31 mouse cellular contexts compared by ENCODE assay signal in the genomic region with DNA sequence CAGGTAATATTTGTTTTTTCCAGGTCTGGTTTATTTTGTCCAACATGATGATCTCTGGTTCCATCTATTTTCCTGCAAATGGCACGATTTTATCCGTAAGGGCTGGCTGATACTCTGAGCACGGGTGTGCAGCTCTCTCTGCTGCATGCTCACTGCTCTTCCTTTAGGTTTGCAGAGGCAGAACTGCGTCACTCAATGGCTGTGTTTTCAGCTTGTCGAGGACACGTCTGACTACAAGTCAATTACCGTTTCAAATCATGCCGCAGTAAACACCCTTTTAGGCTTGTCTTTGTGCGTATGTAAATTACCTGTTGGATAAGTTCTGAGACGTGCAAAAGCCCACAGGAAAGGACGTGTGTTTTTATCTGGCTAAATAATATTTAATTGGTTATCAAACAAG. TPM values are rescaled to one million over a fixed set of nuclear protein-coding genes. Genes with fewer than 3 reads are reported as not detected.
A peak's percentile ranks its signal among the peaks of the same experiment; 100 is the strongest.
DNase-seq lines count a peak whose midpoint lies in the region; ATAC-seq and TF ChIP-seq lines count a peak whose summit lies in the region.
"Had no signal": no experiment of that assay in that cellular context is flagged by ENCODE, and none has a peak within 500 bp of the region (broad histone marks: within the 10 kb centered on the region; RNA-seq: fewer than 3 reads in every experiment).

No protein-coding gene starts in this region.

- H3K27ac ChIP-seq in forebrain, embryonic 14.5 days (ENCODE audit: low read depth, low read length): no peak overlapping the region
- H3K27ac ChIP-seq in forebrain, embryonic 10.5 days: no peak overlapping the region
- H3K27ac ChIP-seq in midbrain, embryonic 11.5 days (ENCODE audit: low read depth, low read length): no peak overlapping the region
- no peak overlapping the region for H3K27ac ChIP-seq in midbrain, embryonic 14.5 days (replicated peaks; ENCODE audit: low read depth, low read length)
- H3K27ac ChIP-seq in forebrain, postnatal 0 days (ENCODE audit: low read depth, low read length): no peak overlapping the region
- H3K27ac ChIP-seq: embryonic facial prominence, embryonic 10.5 days; embryonic facial prominence, embryonic 13.5 days; gastrocnemius, adult 2 months; heart, embryonic 15.5 days; hindbrain, embryonic 10.5 days; hindbrain, embryonic 14.5 days had no signal

- TF ChIP-seq CTCF in brain, embryonic 14.5 days (IDR thresholded peaks at IDR 0.05; ENCODE audit: borderline replicate concordance, extremely low read depth, insufficient read depth, insufficient read length): no peak
- TF ChIP-seq CTCF in forebrain, postnatal 0 days (IDR thresholded peaks at IDR 0.05; ENCODE audit: low read depth): no peak

- H3K4me2 ChIP-seq in forebrain, embryonic 14.5 days (ENCODE audit: low read length): no peak overlapping the region
- no peak overlapping the region for H3K4me2 ChIP-seq in midbrain, embryonic 11.5 days
- no peak overlapping the region for H3K4me2 ChIP-seq in midbrain, embryonic 14.5 days (ENCODE audit: low read length)
- no peak overlapping the region for H3K4me2 ChIP-seq in forebrain, postnatal 0 days (ENCODE audit: low read depth)
- H3K4me2 ChIP-seq: embryonic facial prominence, embryonic 13.5 days; heart, embryonic 12.5 days; heart, embryonic 15.5 days; hindbrain, embryonic 14.5 days had no signal

- H3K36me3 ChIP-seq in forebrain, embryonic 14.5 days (ENCODE audit: control insufficient read depth, insufficient read depth, low read length): no peaks in the 10 kb centered on the region
- no peaks in the 10 kb centered on the region for H3K36me3 ChIP-seq in forebrain, embryonic 10.5 days (replicated peaks)
- H3K36me3 ChIP-seq in midbrain, embryonic 11.5 days (ENCODE audit: control insufficient read depth, insufficient read depth, low read length): no peaks in the 10 kb centered on the region
- H3K36me3 ChIP-seq in midbrain, embryonic 14.5 days (ENCODE audit: control insufficient read depth, insufficient read depth, low read length): no peaks in the 10 kb centered on the region
- no peaks in the 10 kb centered on the region for H3K36me3 ChIP-seq in forebrain, postnatal 0 days (ENCODE audit: insufficient read depth)
- H3K36me3 ChIP-seq: embryonic facial prominence, embryonic 10.5 days; embryonic facial prominence, embryonic 13.5 days; G1E; heart, embryonic 12.5 days; heart, embryonic 15.5 days; hindbrain, embryonic 10.5 days had no signal

- WGBS in forebrain, embryonic 14.5 days: 30% methylated on average over 11 of the region's 11 CpGs
- 76% methylated on average over 11 of the region's 11 CpGs for WGBS in forebrain, embryonic 10.5 days
- 71% methylated on average over 11 of the region's 11 CpGs for WGBS in midbrain, embryonic 11.5 days
- WGBS in midbrain, embryonic 14.5 days: 51% methylated on average over 11 of the region's 11 CpGs
- 27% methylated on average over 11 of the region's 11 CpGs for WGBS in forebrain, postnatal 0 days

- no peak for TF ChIP-seq POLR2A in brain, embryonic 14.5 days (IDR thresholded peaks at IDR 0.05; ENCODE audit: borderline replicate concordance, extremely low read depth, insufficient read depth, insufficient read length, poor library complexity, severe bottlenecking)

- H3K9me3 ChIP-seq in forebrain, embryonic 14.5 days (replicated peaks; ENCODE audit: control insufficient read depth, low read length): no peaks in the 10 kb centered on the region
- no peaks in the 10 kb centered on the region for H3K9me3 ChIP-seq in forebrain, embryonic 10.5 days
- no peaks in the 10 kb centered on the region for H3K9me3 ChIP-seq in midbrain, embryonic 11.5 days (ENCODE audit: control insufficient read depth, low read length)
- H3K9me3 ChIP-seq in midbrain, embryonic 14.5 days (ENCODE audit: control insufficient read depth, low read length): no peaks in the 10 kb centered on the region
- H3K9me3 ChIP-seq in forebrain, postnatal 0 days (ENCODE audit: low read length): no peaks in the 10 kb centered on the region
- H3K9me3 ChIP-seq: embryonic facial prominence, embryonic 10.5 days; embryonic facial prominence, embryonic 13.5 days; heart, embryonic 12.5 days; heart, embryonic 15.5 days; hindbrain, embryonic 10.5 days had no signal

- peaks cover 3% of the 10 kb centered on the region; the same call in 1 of the 2 replicates for H3K4me1 ChIP-seq in forebrain, embryonic 14.5 days (ENCODE audit: control insufficient read depth, insufficient read depth, low read length)
- peaks cover 4% of the 10 kb centered on the region for H3K4me1 ChIP-seq in forebrain, embryonic 10.5 days
- H3K4me1 ChIP-seq in midbrain, embryonic 11.5 days (ENCODE audit: control insufficient read depth, insufficient read depth, low read length): no peaks in the 10 kb centered on the region
- H3K4me1 ChIP-seq in midbrain, embryonic 14.5 days (ENCODE audit: control insufficient read depth, insufficient read depth, low read length): 0 out of 2 replicates have a peak, but pooled peaks cover 2% of the 10 kb centered on the region
- H3K4me1 ChIP-seq in forebrain, postnatal 0 days (ENCODE audit: insufficient read depth): no peaks in the 10 kb centered on the region
- H3K4me1 ChIP-seq: embryonic facial prominence, embryonic 10.5 days; embryonic facial prominence, embryonic 13.5 days; heart, embryonic 12.5 days; heart, embryonic 15.5 days; hindbrain, embryonic 10.5 days had no signal

- H3K27me3 ChIP-seq in forebrain, embryonic 14.5 days (replicated peaks; ENCODE audit: control insufficient read depth, insufficient read depth, low read length): no peaks in the 10 kb centered on the region
- no peaks in the 10 kb centered on the region for H3K27me3 ChIP-seq in forebrain, embryonic 10.5 days (ENCODE audit: poor library complexity, severe bottlenecking)
- no peaks in the 10 kb centered on the region for H3K27me3 ChIP-seq in midbrain, embryonic 11.5 days (ENCODE audit: control insufficient read depth, insufficient read depth, low read length)
- H3K27me3 ChIP-seq in midbrain, embryonic 14.5 days (ENCODE audit: control insufficient read depth, insufficient read depth, low read length): no peaks in the 10 kb centered on the region
- H3K27me3 ChIP-seq in forebrain, postnatal 0 days (ENCODE audit: insufficient read depth, low read length): no peaks in the 10 kb centered on the region
- H3K27me3 ChIP-seq: heart, embryonic 15.5 days had no signal

- peak; percentile 70 for ATAC-seq in forebrain, embryonic 14.5 days
- ATAC-seq in midbrain, embryonic 11.5 days (ENCODE audit: low FRiP score): peak; percentile 42; the same call in 1 of the 2 replicates
- no peak for ATAC-seq in midbrain, embryonic 14.5 days (ENCODE audit: low FRiP score, low TSS enrichment)
- peak; percentile 32; the same call in 1 of the 2 replicates for ATAC-seq in forebrain, postnatal 0 days
- ATAC-seq: intestine, postnatal 0 days; Patski had no signal

- no peak overlapping the region for H3K9ac ChIP-seq in forebrain, embryonic 14.5 days (ENCODE audit: low read length)
- H3K9ac ChIP-seq in midbrain, embryonic 11.5 days (ENCODE audit: low read length): no peak overlapping the region
- H3K9ac ChIP-seq in midbrain, embryonic 14.5 days (replicated peaks; ENCODE audit: low read length): no peak overlapping the region
- H3K9ac ChIP-seq in forebrain, postnatal 0 days: no peak overlapping the region
- H3K9ac ChIP-seq: embryonic facial prominence, embryonic 13.5 days; heart, embryonic 12.5 days; heart, embryonic 15.5 days; hindbrain, embryonic 14.5 days had no signal

- H3K4me3 ChIP-seq in forebrain, embryonic 14.5 days (ENCODE audit: low read depth, low read length): no peak overlapping the region
- H3K4me3 ChIP-seq in forebrain, embryonic 10.5 days: no peak overlapping the region
- H3K4me3 ChIP-seq in midbrain, embryonic 11.5 days (ENCODE audit: low read depth, low read length): no peak overlapping the region
- H3K4me3 ChIP-seq in midbrain, embryonic 14.5 days (replicated peaks; ENCODE audit: low read depth, low read length): no peak overlapping the region
- no peak overlapping the region for H3K4me3 ChIP-seq in forebrain, postnatal 0 days (ENCODE audit: low read depth, low read length)
- H3K4me3 ChIP-seq: embryonic facial prominence, embryonic 10.5 days; embryonic facial prominence, embryonic 13.5 days; erythroblast, embryonic 14.5 days; gastrocnemius, adult 2 months; heart, embryonic 12.5 days; heart, embryonic 15.5 days; hindbrain, embryonic 10.5 days had no signal

- no peak for DNase-seq in forebrain, embryonic 14.5 days (ENCODE audit: low spot score)
- no peak for DNase-seq in forebrain, embryonic 10.5 days (ENCODE audit: extremely low spot score, low spot score)
- DNase-seq in midbrain, embryonic 11.5 days (ENCODE audit: low spot score, missing footprints): no peak
- no peak for DNase-seq in midbrain, embryonic 14.5 days
- DNase-seq in brain, embryonic 14.5 days (ENCODE audit: low read depth): peak; percentile 77
- no peak for DNase-seq in forebrain, postnatal 0 days
- DNase-seq in layer of hippocampus, adult 9-10 months (ENCODE audit: low spot score): no peak
- DNase-seq: adrenal gland, postnatal 10 days; adrenal gland, postnatal 36 days; B cell, adult 2 months; cerebellum, adult 11 months; cerebellum, adult 2 months; cerebellum, adult 9-11 months; cerebellum, postnatal 36 days; embryo, embryonic 11 days; gastrocnemius, adult 2 months; gastrocnemius, postnatal 25 days; heart, adult 18-20 months; heart, postnatal 10 days; heart, postnatal 36 days had no signal

RNA-seq across cellular contexts. Expression of a gene that starts 49.6 kb away (rescaled TPM):
- polyA plus RNA-seq in forebrain, embryonic 14.5 days (2014; fragmentation: Nextera tagmentation; extraction: Ambion mirVana): 3.8 and 7.2 TPM in 2 replicates
- polyA plus RNA-seq in forebrain, embryonic 10.5 days (2016; fragmentation: Nextera tagmentation; extraction: Ambion mirVana): not detected in 2 replicates
- 0.07 and 0.18 TPM in 2 replicates for polyA plus RNA-seq in midbrain, embryonic 11.5 days (2014; fragmentation: Nextera tagmentation; extraction: Ambion mirVana)
- 3.5 and 4.5 TPM in 2 replicates for polyA plus RNA-seq in midbrain, embryonic 14.5 days (2014; fragmentation: Nextera tagmentation; extraction: Ambion mirVana)
- 4.3 and 6.0 TPM in 2 replicates for polyA plus RNA-seq in brain, embryonic 14.5 days (2012; rRNA removed)
- 25.5 and 33.2 TPM in 2 replicates for total RNA-seq in forebrain, postnatal 0 days (2014; rRNA removed)
- polyA plus RNA-seq in forebrain, postnatal 0 days (2015; fragmentation: Nextera tagmentation; extraction: Ambion mirVana): 15.3 and 19.3 TPM in 2 replicates
- total RNA-seq: CH12.LX; gastrocnemius, adult 2 months; gastrocnemius, postnatal 25 days; heart, postnatal 10 days; heart, postnatal 36 days had no signal
- polyA plus RNA-seq: erythroblast, embryonic 14.5 days; G1E; intestine, postnatal 0 days; Patski had no signal
